In genomic region chr4:120817002-120817774, GRCm38 (mm10) we compare ENCODE assay signal across 9 mouse cellular contexts. TPM values are rescaled to one million over a fixed set of nuclear protein-coding genes. Genes with fewer than 3 reads are reported as not detected.
DNase-seq lines count a peak whose midpoint lies in the region; ATAC-seq and TF ChIP-seq lines count a peak whose summit lies in the region.
"Had no signal": no experiment of that assay in that cellular context is flagged by ENCODE, and none has a peak within 500 bp of the region (broad histone marks: within the 10 kb centered on the region; RNA-seq: fewer than 3 reads in every experiment).

No protein-coding gene starts in this region.

- no peak for ATAC-seq in embryonic facial prominence, embryonic 11.5 days (replicated peaks; ENCODE audit: insufficient number of reproducible peaks, low FRiP score, low TSS enrichment, low read depth)
- no peak for ATAC-seq in kidney, embryonic 15.5 days (replicated peaks; ENCODE audit: low FRiP score)
- ATAC-seq in erythroid progenitor cell, adult 5-6 weeks (replicated peaks; ENCODE audit: low FRiP score, poor library complexity, severe bottlenecking), result no peak

- H3K9me3 ChIP-seq in embryonic facial prominence, embryonic 11.5 days (replicated peaks; ENCODE audit: control insufficient read depth, low read length), result no peaks in the 10 kb centered on the region
- no peaks in the 10 kb centered on the region for H3K9me3 ChIP-seq in kidney, embryonic 15.5 days (replicated peaks)
- no peaks in the 10 kb centered on the region for H3K9me3 ChIP-seq in forebrain, embryonic 10.5 days

- 14% methylated on average over 3 of the region's 3 CpGs for WGBS in embryonic facial prominence, embryonic 11.5 days
- 18% methylated on average over 3 of the region's 3 CpGs for WGBS in kidney, embryonic 15.5 days
- 42% methylated on average over 3 of the region's 3 CpGs for WGBS in forebrain, embryonic 10.5 days

- TF ChIP-seq CTCF in layer of hippocampus, adult 2 months (conservative IDR thresholded peaks at IDR 0.05), result no peak

- no peak overlapping the region for H3K4me3 ChIP-seq in layer of hippocampus, adult 2 months
- no peak overlapping the region for H3K4me3 ChIP-seq in embryonic facial prominence, embryonic 11.5 days (ENCODE audit: low read depth, low read length)
- no peak overlapping the region for H3K4me3 ChIP-seq in kidney, embryonic 15.5 days (replicated peaks)
- no peak overlapping the region for H3K4me3 ChIP-seq in forebrain, embryonic 10.5 days

- peak overlapping the region; percentile 90; the same call in 1 of the 2 replicates for H3K27ac ChIP-seq in layer of hippocampus, adult 2 months
- H3K27ac ChIP-seq in embryonic facial prominence, embryonic 11.5 days (replicated peaks; ENCODE audit: low read depth, low read length), result 0 out of 2 replicates have a peak overlapping the region, but pooled peaks have one; percentile 16
- H3K27ac ChIP-seq in kidney, embryonic 15.5 days, result peak overlapping the region; percentile 79
- no peak overlapping the region for H3K27ac ChIP-seq in forebrain, embryonic 10.5 days

- H3K9ac ChIP-seq in embryonic facial prominence, embryonic 11.5 days (replicated peaks; ENCODE audit: low read length), result no peak overlapping the region
- H3K9ac ChIP-seq in kidney, embryonic 15.5 days, result no peak overlapping the region

- no peaks in the 10 kb centered on the region for H3K4me1 ChIP-seq in embryonic facial prominence, embryonic 11.5 days (ENCODE audit: control insufficient read depth, insufficient read depth, low read length)
- peaks cover 49% of the 10 kb centered on the region for H3K4me1 ChIP-seq in kidney, embryonic 15.5 days
- peaks cover 43% of the 10 kb centered on the region for H3K4me1 ChIP-seq in forebrain, embryonic 10.5 days

- H3K36me3 ChIP-seq in embryonic facial prominence, embryonic 11.5 days (replicated peaks; ENCODE audit: control insufficient read depth, insufficient read depth, low read depth, low read length), result no peaks in the 10 kb centered on the region
- no peaks in the 10 kb centered on the region for H3K36me3 ChIP-seq in kidney, embryonic 15.5 days
- H3K36me3 ChIP-seq in forebrain, embryonic 10.5 days (replicated peaks), result peaks cover 6% of the 10 kb centered on the region

- H3K27me3 ChIP-seq in embryonic facial prominence, embryonic 11.5 days (ENCODE audit: control insufficient read depth, insufficient read depth, low read length), result no peaks in the 10 kb centered on the region
- no peaks in the 10 kb centered on the region for H3K27me3 ChIP-seq in kidney, embryonic 15.5 days
- no peaks in the 10 kb centered on the region for H3K27me3 ChIP-seq in forebrain, embryonic 10.5 days (ENCODE audit: poor library complexity, severe bottlenecking)

- no peak for DNase-seq in layer of hippocampus, adult 2 months (ENCODE audit: low spot score in 2 of 2)
- DNase-seq in layer of hippocampus, adult 11-12 months (ENCODE audit: low spot score), result no peak
- peak; percentile 63 for DNase-seq in embryonic facial prominence, embryonic 11.5 days (ENCODE audit: low spot score)
- DNase-seq in lung, postnatal 36 days, result peak; percentile 53
- DNase-seq in forebrain, embryonic 10.5 days (ENCODE audit: extremely low spot score, low spot score), result no peak
- no peak for DNase-seq in right cerebral cortex, adult 2 months (ENCODE audit: low spot score in 2 of 2)
- DNase-seq: thymus, postnatal 4 days had no signal

- H3K4me2 ChIP-seq in embryonic facial prominence, embryonic 11.5 days (ENCODE audit: low read depth, low read length), result no peak overlapping the region
- H3K4me2 ChIP-seq in kidney, embryonic 15.5 days, result 0 out of 2 replicates have a peak overlapping the region, but pooled peaks have one; percentile 58

RNA-seq across cellular contexts. Expression of gene Nfyc, which starts 14.2 kb away (rescaled TPM):
- 10 to 100 TPM; 46.4 to 47.1 TPM for total RNA-seq in layer of hippocampus, adult 2 months (2021)
- 137 and 139 TPM in 2 replicates for polyA plus RNA-seq in embryonic facial prominence, embryonic 11.5 days (2014; fragmentation: Nextera tagmentation; extraction: Ambion mirVana)
- polyA plus RNA-seq in kidney, embryonic 15.5 days (2015; fragmentation: Nextera tagmentation; extraction: Ambion mirVana), result 112 and 115 TPM in 2 replicates
- 128 and 131 TPM in 2 replicates for polyA plus RNA-seq in forebrain, embryonic 10.5 days (2016; fragmentation: Nextera tagmentation; extraction: Ambion mirVana)
- total RNA-seq in erythroid progenitor cell, adult 5-6 weeks (2015; ENCODE audit: low replicate concordance), result 76.4 and 87.2 TPM in 2 replicates
- total RNA-seq in erythroid progenitor cell, adult 5-6 weeks (2017; ENCODE audit: low replicate concordance), result 50.5 and 102 TPM in 2 replicates

RNA-seq across cellular contexts. Expression of gene Rims3, which starts 37.4 kb away (rescaled TPM):
- total RNA-seq in layer of hippocampus, adult 2 months (2021), result 10 to 100 TPM; 25.9 to 30.0 TPM
- 1.8 and 2.4 TPM in 2 replicates for polyA plus RNA-seq in embryonic facial prominence, embryonic 11.5 days (2014; fragmentation: Nextera tagmentation; extraction: Ambion mirVana)
- polyA plus RNA-seq in kidney, embryonic 15.5 days (2015; fragmentation: Nextera tagmentation; extraction: Ambion mirVana), result 0.54 and 1.2 TPM in 2 replicates
- 3.1 and 3.8 TPM in 2 replicates for polyA plus RNA-seq in forebrain, embryonic 10.5 days (2016; fragmentation: Nextera tagmentation; extraction: Ambion mirVana)
- 1.7 and 5.0 TPM in 2 replicates for total RNA-seq in erythroid progenitor cell, adult 5-6 weeks (2015; ENCODE audit: low replicate concordance)
- total RNA-seq in erythroid progenitor cell, adult 5-6 weeks (2017; ENCODE audit: low replicate concordance), result 2.1 TPM in 1 of 2 replicates, not detected in the other

Comparison
In these comparisons a context has a peak if more than half of its experiments do, and no peak if none do; other contexts are left out.
1. DNase-seq: peak in embryonic facial prominence, embryonic 11.5 days (single experiment) and lung, postnatal 36 days (single experiment); none in layer of hippocampus, adult 2 months (0 of 2), layer of hippocampus, adult 11-12 months (single experiment), forebrain, embryonic 10.5 days (single experiment) and right cerebral cortex, adult 2 months (0 of 2).